Mouse (Mus musculus): ENCODE measurements at regions not wholly inside any gene's neighbourhood (a gene's known extent, or its start where the extent isn't known, plus 50 kb on each side); places are given as distances from the start of the nearest gene placed in this dataset.

GRCm38 (mm10) chr7:70047415-70047753, 319.2 kb downstream of the Nr2f2 start:
- H3K9ac ChIP-seq (ENCODE audit: low read length): no peak overlapping the region
- H3K4me2 ChIP-seq (ENCODE audit: low read depth, severe bottlenecking): no peak overlapping the region
- ATAC-seq (ENCODE audit: insufficient number of reproducible peaks, low FRiP score, low TSS enrichment, low read depth) (no peak), DNase-seq (ENCODE audit: low spot score) (no peak)
- H3K9me3 ChIP-seq (ENCODE audit: control insufficient read depth, low read length): no peaks in the 10 kb centered on the region
- H3K4me3 ChIP-seq (ENCODE audit: low read depth, low read length): no peak overlapping the region
- no peak overlapping the region for H3K27ac ChIP-seq (replicated peaks; ENCODE audit: low read depth, low read length)
- no peaks in the 10 kb centered on the region for H3K4me1 ChIP-seq (ENCODE audit: control insufficient read depth, insufficient read depth, low read length)
- WGBS: 91% methylated on average over 5 of the region's 5 CpGs
- H3K36me3 ChIP-seq (ENCODE audit: control insufficient read depth, insufficient read depth, low read length): no peaks in the 10 kb centered on the region
- H3K27me3 ChIP-seq (ENCODE audit: control insufficient read depth, insufficient read depth, low read length): no peaks in the 10 kb centered on the region

- Histone ChIP-seq H3K9me3 (ENCODE audit: control insufficient read depth, low read length) (no peaks in the 10 kb centered on the region), H3K9ac (ENCODE audit: low read length) (no peak overlapping the region), H3K27ac (replicated peaks; ENCODE audit: low read depth, low read length) (no peak overlapping the region), H3K27me3 (ENCODE audit: control insufficient read depth, insufficient read depth, low read length) (no peaks in the 10 kb centered on the region), H3K4me2 (ENCODE audit: low read depth, severe bottlenecking) (no peak overlapping the region), H3K4me3 (ENCODE audit: low read depth, low read length) (no peak overlapping the region), H3K36me3 (ENCODE audit: control insufficient read depth, insufficient read depth, low read length) (no peaks in the 10 kb centered on the region), H3K4me1 (ENCODE audit: control insufficient read depth, insufficient read depth, low read length) (no peaks in the 10 kb centered on the region)
- DNase-seq (ENCODE audit: low spot score) (no peak), ATAC-seq (ENCODE audit: insufficient number of reproducible peaks, low FRiP score, low TSS enrichment, low read depth) (no peak)
- WGBS: 76% methylated on average over 17 of the region's 17 CpGs
These were observed 319.7 kb downstream of the Nr2f2 start for GRCm38 (mm10) chr7:70046691-70047414.

- no peak overlapping the region for H3K27ac ChIP-seq (replicated peaks; ENCODE audit: low read depth, low read length)
- H3K27me3 ChIP-seq (ENCODE audit: control insufficient read depth, insufficient read depth, low read length): no peaks in the 10 kb centered on the region
- no peaks in the 10 kb centered on the region for H3K4me1 ChIP-seq (ENCODE audit: control insufficient read depth, insufficient read depth, low read length)
- no peaks in the 10 kb centered on the region for H3K36me3 ChIP-seq (ENCODE audit: control insufficient read depth, insufficient read depth, low read length)
- H3K4me3 ChIP-seq (ENCODE audit: low read depth, low read length): no peak overlapping the region
- no peak overlapping the region for H3K4me2 ChIP-seq (ENCODE audit: low read depth, severe bottlenecking)
- 82% methylated on average over 1 of the region's 1 CpGs for WGBS
- H3K9me3 ChIP-seq (ENCODE audit: control insufficient read depth, low read length): no peaks in the 10 kb centered on the region
- no peak overlapping the region for H3K9ac ChIP-seq (ENCODE audit: low read length)
- ATAC-seq (ENCODE audit: insufficient number of reproducible peaks, low FRiP score, low TSS enrichment, low read depth) (no peak), DNase-seq (ENCODE audit: low spot score) (no peak)
These were observed 329.5 kb downstream of the Nr2f2 start for GRCm38 (mm10) chr7:70037011-70037410.

GRCm38 (mm10) chr7:70032857-70033256, 333.7 kb downstream of the Nr2f2 start:
- H3K4me3 ChIP-seq (ENCODE audit: low read depth, low read length): no peak overlapping the region
- 67% methylated on average over 2 of the region's 2 CpGs for WGBS
- no peaks in the 10 kb centered on the region for H3K36me3 ChIP-seq (ENCODE audit: control insufficient read depth, insufficient read depth, low read length)
- no peak for DNase-seq (ENCODE audit: low spot score)
- no peaks in the 10 kb centered on the region for H3K9me3 ChIP-seq (ENCODE audit: control insufficient read depth, low read length)
- no peak for ATAC-seq (ENCODE audit: insufficient number of reproducible peaks, low FRiP score, low TSS enrichment, low read depth)
- H3K27ac ChIP-seq (replicated peaks; ENCODE audit: low read depth, low read length): no peak overlapping the region
- no peak overlapping the region for H3K4me2 ChIP-seq (ENCODE audit: low read depth, severe bottlenecking)
- H3K4me1 ChIP-seq (ENCODE audit: control insufficient read depth, insufficient read depth, low read length): no peaks in the 10 kb centered on the region
- no peaks in the 10 kb centered on the region for H3K27me3 ChIP-seq (ENCODE audit: control insufficient read depth, insufficient read depth, low read length)
- no peak overlapping the region for H3K9ac ChIP-seq (ENCODE audit: low read length)

- 44% methylated on average over 2 of the region's 2 CpGs for WGBS
- no peaks in the 10 kb centered on the region for H3K9me3 ChIP-seq (ENCODE audit: control insufficient read depth, low read length)
- no peak overlapping the region for H3K27ac ChIP-seq (replicated peaks; ENCODE audit: low read depth, low read length)
- H3K4me2 ChIP-seq (ENCODE audit: low read depth, severe bottlenecking): no peak overlapping the region
- DNase-seq (ENCODE audit: low spot score) (no peak), ATAC-seq (ENCODE audit: insufficient number of reproducible peaks, low FRiP score, low TSS enrichment, low read depth) (no peak)
- no peaks in the 10 kb centered on the region for H3K36me3 ChIP-seq (ENCODE audit: control insufficient read depth, insufficient read depth, low read length)
- no peaks in the 10 kb centered on the region for H3K4me1 ChIP-seq (ENCODE audit: control insufficient read depth, insufficient read depth, low read length)
- H3K9ac ChIP-seq (ENCODE audit: low read length): no peak overlapping the region
- no peaks in the 10 kb centered on the region for H3K27me3 ChIP-seq (ENCODE audit: control insufficient read depth, insufficient read depth, low read length)
- no peak overlapping the region for H3K4me3 ChIP-seq (ENCODE audit: low read depth, low read length)
These were observed 337.2 kb downstream of the Nr2f2 start for GRCm38 (mm10) chr7:70029311-70029710.

GRCm38 (mm10) chr7:70025527-70025926, 341.0 kb downstream of the Nr2f2 start:
- no peak overlapping the region for H3K27ac ChIP-seq (replicated peaks; ENCODE audit: low read depth, low read length)
- no peaks in the 10 kb centered on the region for H3K27me3 ChIP-seq (ENCODE audit: control insufficient read depth, insufficient read depth, low read length)
- H3K9ac ChIP-seq (ENCODE audit: low read length): no peak overlapping the region
- no peak overlapping the region for H3K4me2 ChIP-seq (ENCODE audit: low read depth, severe bottlenecking)
- ATAC-seq (ENCODE audit: insufficient number of reproducible peaks, low FRiP score, low TSS enrichment, low read depth) (no peak), DNase-seq (ENCODE audit: low spot score) (no peak)
- H3K36me3 ChIP-seq (ENCODE audit: control insufficient read depth, insufficient read depth, low read length): no peaks in the 10 kb centered on the region
- no peaks in the 10 kb centered on the region for H3K4me1 ChIP-seq (ENCODE audit: control insufficient read depth, insufficient read depth, low read length)
- no peak overlapping the region for H3K4me3 ChIP-seq (ENCODE audit: low read depth, low read length)
- no peaks in the 10 kb centered on the region for H3K9me3 ChIP-seq (ENCODE audit: control insufficient read depth, low read length)

- Histone ChIP-seq H3K9me3 (ENCODE audit: control insufficient read depth, low read length) (no peaks in the 10 kb centered on the region), H3K27ac (replicated peaks; ENCODE audit: low read depth, low read length) (no peak overlapping the region), H3K9ac (ENCODE audit: low read length) (no peak overlapping the region), H3K4me2 (ENCODE audit: low read depth, severe bottlenecking) (no peak overlapping the region), H3K27me3 (ENCODE audit: control insufficient read depth, insufficient read depth, low read length) (no peaks in the 10 kb centered on the region), H3K4me1 (ENCODE audit: control insufficient read depth, insufficient read depth, low read length) (no peaks in the 10 kb centered on the region), H3K36me3 (ENCODE audit: control insufficient read depth, insufficient read depth, low read length) (no peaks in the 10 kb centered on the region), H3K4me3 (ENCODE audit: low read depth, low read length) (no peak overlapping the region)
- DNase-seq (ENCODE audit: low spot score): no peak
- no peak for ATAC-seq (ENCODE audit: insufficient number of reproducible peaks, low FRiP score, low TSS enrichment, low read depth)
These were observed 349.9 kb downstream of the Nr2f2 start for GRCm38 (mm10) chr7:70016611-70017010.

- Histone ChIP-seq H3K27ac (replicated peaks; ENCODE audit: low read depth, low read length) (no peak overlapping the region), H3K9me3 (ENCODE audit: control insufficient read depth, low read length) (no peaks in the 10 kb centered on the region), H3K4me1 (ENCODE audit: control insufficient read depth, insufficient read depth, low read length) (peaks cover 4% of the 10 kb centered on the region; the same call in 1 of the 2 replicates), H3K9ac (ENCODE audit: low read length) (no peak overlapping the region), H3K4me3 (ENCODE audit: low read depth, low read length) (no peak overlapping the region), H3K36me3 (ENCODE audit: control insufficient read depth, insufficient read depth, low read length) (no peaks in the 10 kb centered on the region), H3K27me3 (ENCODE audit: control insufficient read depth, insufficient read depth, low read length) (no peaks in the 10 kb centered on the region), H3K4me2 (ENCODE audit: low read depth, severe bottlenecking) (no peak overlapping the region)
- WGBS: 43% methylated on average over 8 of the region's 8 CpGs
- no peak for ATAC-seq (ENCODE audit: insufficient number of reproducible peaks, low FRiP score, low TSS enrichment, low read depth)
- no peak for DNase-seq (ENCODE audit: low spot score)
These were observed 363.1 kb downstream of the Nr2f2 start for GRCm38 (mm10) chr7:70003200-70003986.

Data from limb, embryonic 11.5 days (tissue).